Mouse (Mus musculus) embryo, embryonic 11.5 days (tissue): ENCODE measurements around the gene Fgfr2.
A peak's percentile ranks its signal among the peaks of the same experiment; 100 is the strongest.

ENCODE experiments used
- DNase-seq: peaks from one replicate; pipeline ENCODE4 v3.0.0-alpha.2; 2012; ENCODE audit warnings: low read depth, low spot score

Gene Fgfr2

DNA sequence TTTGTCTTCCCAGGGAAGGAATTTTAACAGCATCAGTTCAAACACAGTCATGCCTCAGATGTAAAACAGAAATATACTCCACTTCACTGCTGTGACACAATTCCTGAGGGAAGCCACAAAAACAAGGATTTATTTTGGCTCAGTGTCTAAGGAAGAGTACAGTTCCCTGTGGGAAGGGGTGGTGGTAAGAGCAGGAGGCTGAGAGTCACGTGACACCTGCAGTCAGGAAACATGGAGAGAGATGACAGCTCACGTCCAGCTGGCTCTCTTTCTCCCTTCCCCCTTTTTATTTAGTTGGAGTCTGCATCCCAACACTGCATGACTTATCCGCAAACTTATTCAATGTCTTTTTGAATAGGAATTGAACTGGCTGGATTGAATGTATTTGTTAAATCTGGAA lies 1475.6 kb downstream of the Fgfr2 start:
- no peak for DNase-seq

GRCm38 (mm10) chr7:131644586-131644985 lies 1478.6 kb downstream of the Fgfr2 start:
- DNase-seq: no peak

DNA sequence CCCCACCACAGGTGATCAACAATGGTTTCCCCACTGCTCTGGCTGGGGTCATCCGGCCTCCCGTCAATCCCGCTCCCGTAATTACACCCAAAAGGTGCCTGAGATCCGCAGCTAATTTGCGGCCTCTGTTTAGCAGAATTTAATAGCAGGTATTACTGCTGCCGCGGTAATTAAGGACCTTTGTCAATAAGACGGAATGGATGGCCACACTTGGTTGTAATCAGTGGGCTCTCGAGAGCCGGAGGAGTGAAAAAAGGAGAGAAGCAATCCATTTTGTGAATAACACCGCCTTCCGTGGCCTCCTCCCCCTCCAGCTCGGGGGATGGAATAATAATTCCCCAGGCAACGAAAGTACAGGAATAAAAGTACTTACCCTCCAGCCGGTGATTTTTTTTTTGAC lies 1479.1 kb downstream of the Fgfr2 start:
- no peak for DNase-seq

- DNase-seq: no peak
These were observed 1479.8 kb downstream of the Fgfr2 start for GRCm38 (mm10) chr7:131643341-131643840.

GRCm38 (mm10) chr7:131629562-131629961 lies 1493.6 kb downstream of the Fgfr2 start:
- no peak for DNase-seq

DNA sequence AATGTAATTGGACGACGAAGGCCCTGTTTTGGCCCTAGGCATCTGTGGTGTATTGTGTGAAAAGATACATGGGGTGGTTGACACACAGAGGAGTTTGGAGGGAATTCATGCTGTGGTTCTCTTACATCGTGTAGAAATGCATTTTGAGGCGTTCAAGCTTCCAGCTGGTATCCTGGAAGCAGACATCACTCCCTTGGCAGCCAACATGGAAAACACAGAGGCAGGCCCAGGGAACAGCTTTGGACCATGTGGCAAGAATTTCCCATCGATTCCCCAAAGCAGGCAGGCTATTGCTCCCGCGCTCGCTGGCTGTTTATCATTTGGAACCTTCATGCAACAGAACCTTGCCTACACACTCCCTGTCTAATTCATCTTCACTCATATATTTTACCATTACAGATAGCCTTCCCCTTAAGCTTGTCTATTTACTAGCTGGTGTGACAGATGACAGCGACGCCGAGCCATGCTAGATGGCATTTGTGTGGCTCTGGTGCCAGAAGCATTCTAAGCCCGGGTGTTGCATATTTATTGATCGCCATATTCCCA lies 1494.2 kb downstream of the Fgfr2 start:
- DNase-seq: no peak

GRCm38 (mm10) chr7:131628356-131628755 lies 1494.8 kb downstream of the Fgfr2 start:
- DNase-seq: no peak

DNA sequence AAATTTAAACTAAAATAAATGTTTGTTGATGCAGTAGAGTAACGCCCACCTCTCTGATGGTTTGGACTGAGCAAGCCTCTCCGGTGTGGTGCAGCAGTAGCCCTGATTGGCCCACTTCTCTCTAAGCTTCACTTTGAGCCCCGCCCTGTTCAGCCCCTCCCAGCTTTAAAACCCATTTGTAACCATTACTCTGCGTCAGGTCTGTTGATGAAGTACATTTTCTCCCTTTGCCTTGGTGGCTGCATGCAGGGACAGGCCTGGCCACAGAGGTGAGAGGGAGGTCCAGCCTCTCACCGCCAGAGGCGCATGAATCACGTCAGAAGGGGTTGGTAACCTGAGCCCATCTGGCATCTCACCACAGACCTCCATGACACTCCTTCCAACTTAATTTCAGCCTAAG lies 1513.5 kb downstream of the Fgfr2 start:
- peak; percentile 27 for DNase-seq

DNA sequence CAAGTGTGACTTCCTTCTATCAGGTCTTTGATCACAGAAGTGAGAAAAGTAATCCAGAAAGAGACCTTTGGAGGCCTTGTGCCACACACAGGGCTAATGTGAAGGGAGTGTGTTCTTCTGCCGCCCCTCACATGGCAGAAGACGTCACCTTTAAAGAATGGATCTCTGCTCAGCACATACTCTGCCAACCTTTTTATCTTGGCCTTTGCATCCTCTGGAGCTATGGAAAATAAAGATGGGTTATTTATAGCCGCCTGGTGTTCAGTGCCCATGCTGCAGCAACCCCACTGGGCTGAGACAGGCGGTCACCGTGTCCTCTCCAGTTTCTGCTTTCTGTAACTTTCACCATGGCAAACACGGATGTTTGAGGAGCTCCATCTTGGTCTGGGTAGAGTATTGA lies 1515.1 kb downstream of the Fgfr2 start:
- DNase-seq: no peak

DNA sequence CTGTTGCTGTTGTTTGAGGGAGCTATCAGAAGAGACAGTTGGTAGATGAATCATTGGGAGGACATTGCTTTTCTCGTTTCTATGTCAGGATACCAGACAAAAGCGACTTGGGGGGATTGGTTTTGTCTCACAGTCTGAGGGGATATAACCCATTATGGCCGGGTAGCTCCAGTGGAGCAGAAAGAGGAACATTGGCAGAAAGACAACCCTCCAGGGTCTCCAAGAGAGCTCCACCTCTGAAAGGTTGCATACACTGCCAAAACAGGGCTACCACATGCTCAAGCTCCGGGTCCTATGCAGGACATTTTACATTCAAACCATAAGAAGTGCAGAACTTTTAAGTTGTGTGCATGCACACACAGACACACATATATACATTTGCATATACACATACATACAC lies 1517.7 kb downstream of the Fgfr2 start:
- DNase-seq: no peak

GRCm38 (mm10) chr7:131604946-131605345 lies 1518.2 kb downstream of the Fgfr2 start:
- DNase-seq: no peak

DNA sequence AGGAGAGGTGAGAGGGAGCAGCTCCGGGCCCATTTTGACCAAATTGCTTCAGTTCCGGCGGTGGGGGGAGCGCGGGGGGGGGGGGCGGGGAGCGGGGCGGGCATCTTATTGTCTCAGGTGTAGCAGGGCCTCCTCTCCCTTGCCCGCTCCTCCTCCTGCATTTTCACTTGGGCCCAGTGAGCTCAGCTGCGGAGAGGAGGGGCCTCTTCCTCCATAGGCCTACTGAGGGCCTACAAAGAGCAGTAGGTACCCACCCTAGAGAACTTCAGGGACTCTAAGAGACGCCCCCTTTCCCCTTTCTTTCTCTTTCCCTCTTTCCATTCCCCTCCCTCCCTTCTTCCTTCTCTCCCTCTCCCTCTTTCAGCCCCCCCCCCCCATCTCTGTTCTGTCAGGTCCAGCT lies 1520.0 kb downstream of the Fgfr2 start:
- DNase-seq: no peak

GRCm38 (mm10) chr7:131602106-131602505 lies 1521.0 kb downstream of the Fgfr2 start:
- no peak for DNase-seq

GRCm38 (mm10) chr7:131598483-131598824 lies 1524.7 kb downstream of the Fgfr2 start:
- DNase-seq: peak; percentile 39

- peak; percentile 27 for DNase-seq
These were observed 1525.2 kb downstream of the Fgfr2 start for GRCm38 (mm10) chr7:131597779-131598482.

GRCm38 (mm10) chr7:131585551-131585950 lies 1537.6 kb downstream of the Fgfr2 start:
- no peak for DNase-seq

DNA sequence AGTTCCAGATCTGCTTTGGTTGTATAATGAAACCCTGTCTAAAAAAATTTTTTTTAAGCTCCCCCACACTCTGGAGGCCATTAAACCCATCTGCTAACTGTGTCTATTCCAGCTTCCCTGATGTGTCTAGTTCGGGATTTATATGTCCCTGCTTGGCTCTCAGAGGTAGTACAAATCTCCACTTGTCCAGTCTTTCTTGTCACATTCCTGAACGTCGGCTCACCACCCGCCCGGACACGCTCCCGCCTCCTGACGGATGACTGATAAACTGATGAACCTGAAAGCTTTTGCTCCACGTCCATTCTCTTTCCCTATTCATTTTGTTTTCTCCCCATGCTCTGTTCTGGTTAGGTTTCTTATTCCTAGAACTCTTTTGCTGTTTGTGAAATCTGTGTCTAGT lies 1541.0 kb downstream of the Fgfr2 start:
- DNase-seq: no peak

DNA sequence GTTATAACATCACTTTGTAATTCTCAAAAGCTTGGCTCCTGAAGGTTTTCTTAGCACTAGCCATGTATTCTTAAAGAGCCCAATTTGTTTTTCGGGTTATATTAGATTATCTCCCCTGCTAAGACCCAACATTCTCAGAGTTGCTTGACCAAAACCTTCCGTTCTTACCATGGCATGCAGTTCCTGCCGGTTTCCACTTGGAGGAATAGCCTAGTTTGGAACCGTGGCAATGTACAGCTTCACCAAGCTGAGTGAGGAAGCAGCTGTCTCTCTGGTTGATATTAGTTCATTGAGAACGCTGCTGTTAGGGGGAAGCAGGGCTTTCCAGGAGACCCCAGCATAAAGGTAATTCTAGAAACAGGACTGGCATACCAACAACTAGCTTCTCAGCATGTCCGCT lies 1547.9 kb downstream of the Fgfr2 start:
- no peak for DNase-seq

DNA sequence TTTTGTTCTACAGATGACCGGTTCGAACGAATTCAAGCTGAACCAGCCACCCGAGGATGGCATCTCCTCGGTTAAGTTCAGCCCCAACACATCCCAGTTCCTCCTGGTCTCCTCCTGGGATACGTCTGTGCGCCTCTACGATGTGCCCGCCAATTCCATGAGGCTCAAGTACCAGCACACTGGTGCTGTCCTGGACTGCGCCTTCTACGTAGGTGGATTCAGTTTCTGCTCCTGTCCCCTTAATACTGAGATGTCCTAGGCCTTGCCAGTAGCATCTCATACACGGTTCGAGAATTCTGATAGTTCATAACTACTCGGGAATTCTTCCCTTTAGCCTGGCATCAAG lies 1562.5 kb downstream of the Fgfr2 start:
- DNase-seq: no peak

DNA sequence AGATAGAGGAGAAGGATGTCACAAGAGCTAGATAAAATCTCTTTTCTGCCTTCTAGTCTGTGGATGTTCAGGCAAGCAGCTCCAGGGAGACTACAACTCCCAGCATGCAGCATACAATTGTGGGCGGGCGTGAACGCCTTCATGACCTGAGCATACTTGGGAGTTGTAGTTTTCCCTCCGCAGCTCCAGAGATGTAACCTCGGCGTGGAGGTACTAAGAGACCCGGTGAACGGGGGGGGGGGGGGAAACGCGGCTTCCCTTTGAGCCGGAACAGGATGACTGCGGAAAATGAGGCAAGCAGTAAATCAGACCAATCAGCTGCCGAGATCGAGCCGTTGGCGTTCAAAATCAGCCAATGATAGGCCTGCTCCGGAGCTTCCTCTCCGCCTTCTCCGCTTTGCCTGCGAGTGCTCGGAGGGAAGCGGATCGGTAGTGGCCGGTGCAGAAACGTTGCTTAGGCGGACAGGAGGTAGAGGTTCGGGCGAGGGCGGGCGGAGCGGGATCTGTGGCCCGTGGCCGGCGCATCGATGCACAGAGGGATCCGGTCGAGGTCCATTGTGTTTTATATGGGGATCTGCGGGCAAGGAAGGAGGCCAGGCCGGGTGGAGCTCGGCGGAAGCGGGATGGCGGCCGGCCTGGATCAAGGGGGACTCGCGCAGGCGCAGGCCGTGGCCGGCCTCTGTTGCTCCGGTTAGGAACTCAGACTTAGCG lies 1563.0 kb downstream of the Fgfr2 start, which contains the start of gene Bub3:
TSS of gene Bub3 (plus strand) at position 237 of the 711 bp plus-strand sequence.
- peak; percentile 84 for DNase-seq

GRCm38 (mm10) chr7:131557751-131558150 lies 1565.4 kb downstream of the Fgfr2 start:
- no peak for DNase-seq

GRCm38 (mm10) chr7:131556541-131557271 lies 1566.4 kb downstream of the Fgfr2 start:
- no peak for DNase-seq
